Comparison of ENCODE assay signal across 13 mouse cellular contexts in the genomic region with DNA sequence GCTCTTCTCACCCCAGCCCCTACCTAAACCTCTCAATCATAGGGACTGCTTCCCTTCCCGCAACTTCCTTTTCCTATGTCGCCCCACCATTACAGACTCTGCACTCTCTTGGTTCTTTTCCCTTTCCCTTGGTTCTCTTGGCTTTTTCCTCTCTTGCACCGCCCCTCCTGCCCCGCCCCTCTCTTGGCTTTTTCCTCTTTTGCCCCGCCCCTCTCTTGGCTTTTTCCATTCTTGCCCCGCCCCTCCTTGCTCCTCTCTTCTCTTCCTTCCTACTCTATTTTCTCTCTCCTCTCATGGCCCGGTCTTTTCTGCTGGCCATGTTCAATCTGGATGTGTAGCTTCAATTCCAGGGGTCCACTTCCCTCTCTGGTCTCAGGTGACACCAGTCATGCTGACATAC. TPM values are rescaled to one million over a fixed set of nuclear protein-coding genes. Genes with fewer than 3 reads are reported as not detected.
"Had no signal": no experiment of that assay in that cellular context is flagged by ENCODE, and none has a peak within 500 bp of the region (broad histone marks: within the 10 kb centered on the region; RNA-seq: fewer than 3 reads in every experiment).

No protein-coding gene starts in this region.

- H3K27ac ChIP-seq: layer of hippocampus, adult 2 months; limb, embryonic 12.5 days; lung, embryonic 15.5 days; midbrain, embryonic 12.5 days; neural tube, embryonic 15.5 days had no signal

- ATAC-seq: inflammation-experienced regulatory T-cells, adult 6 months; intestine, postnatal 0 days had no signal

- H3K4me3 ChIP-seq: layer of hippocampus, adult 2 months; limb, embryonic 12.5 days; lung, embryonic 15.5 days; midbrain, embryonic 12.5 days; neural tube, embryonic 15.5 days had no signal

- H3K36me3 ChIP-seq: limb, embryonic 12.5 days; lung, embryonic 15.5 days; midbrain, embryonic 12.5 days; neural tube, embryonic 15.5 days had no signal

- DNase-seq: kidney, postnatal 14 days; right cerebral cortex, adult 18-20 months; right cerebral cortex, postnatal 25 days; thymus, adult 18-20 months; thymus, postnatal 14 days had no signal

- H3K4me2 ChIP-seq: limb, embryonic 12.5 days; midbrain, embryonic 12.5 days; neural tube, embryonic 15.5 days had no signal

- H3K27me3 ChIP-seq: limb, embryonic 12.5 days; lung, embryonic 15.5 days; midbrain, embryonic 12.5 days; neural tube, embryonic 15.5 days had no signal

- H3K9me3 ChIP-seq: limb, embryonic 12.5 days; lung, embryonic 15.5 days; midbrain, embryonic 12.5 days; neural tube, embryonic 15.5 days had no signal

- H3K4me1 ChIP-seq: midbrain, embryonic 12.5 days had no signal

- H3K9ac ChIP-seq: limb, embryonic 12.5 days; lung, embryonic 15.5 days; midbrain, embryonic 12.5 days; neural tube, embryonic 15.5 days had no signal

RNA-seq across cellular contexts. Expression of gene Cmbl, which starts 2.2 kb away (rescaled TPM):
- total RNA-seq: megakaryocyte-erythroid progenitor cell, adult 5-6 weeks had no signal
- polyA plus RNA-seq: inflammation-experienced regulatory T-cells, adult 6 months had no signal
